Mouse (Mus musculus): Measurements from ENCODE around the gene Ddx4.
"Not testable (repeated sequence)": the region's sequence is repeated elsewhere in the genome, so short reads cannot be mapped to it uniquely, and the experiment has no call there.

Ddx4 gene

GRCm38 (mm10) chr13:112635174-112635837 is 17.0 kb downstream of the Ddx4 start:
- no peak for DNase-seq (ENCODE audit: low spot score)

GRCm38 (mm10) chr13:112625566-112625965 is 26.7 kb downstream of the Ddx4 start:
- DNase-seq (ENCODE audit: low spot score) = no peak

DNA sequence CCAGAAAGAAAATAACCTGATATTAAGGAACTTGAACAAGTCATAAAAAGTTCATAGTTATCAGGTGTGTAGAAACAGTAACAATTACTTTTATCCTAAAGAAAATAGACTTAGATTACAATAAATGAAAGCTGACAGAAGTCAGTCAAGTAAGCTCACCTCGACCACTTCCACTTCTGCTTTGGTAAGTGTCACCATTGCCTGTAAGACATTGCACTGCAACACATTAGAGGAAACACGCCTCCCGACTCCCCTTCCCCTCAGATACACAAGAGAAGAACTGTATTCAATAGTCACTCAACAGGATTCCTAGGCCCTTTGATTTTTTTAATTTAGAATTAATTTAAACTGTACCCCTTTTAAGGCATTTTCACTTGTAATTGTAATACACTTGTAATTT is 27.7 kb downstream of the Ddx4 start:
- DNase-seq (ENCODE audit: low spot score) = no peak

DNA sequence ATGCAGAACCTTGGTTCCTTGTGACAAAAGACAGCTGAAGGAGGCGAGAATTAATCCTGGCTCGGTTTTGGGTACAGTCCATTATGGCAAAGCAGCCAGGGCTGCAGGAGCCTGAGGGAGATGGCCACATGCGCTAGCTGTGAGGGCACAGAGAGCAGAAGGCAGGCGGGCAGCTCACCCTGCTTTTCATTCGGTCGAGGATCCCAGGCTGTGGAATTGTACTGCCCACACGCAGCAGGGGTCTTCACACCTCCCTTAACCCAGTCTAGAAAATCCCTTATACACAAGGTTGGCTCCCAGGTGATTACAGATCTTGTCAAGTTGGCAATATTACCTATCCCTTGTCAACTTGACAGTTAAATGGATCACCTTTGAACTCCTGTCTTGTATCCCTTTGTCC is 28.6 kb downstream of the Ddx4 start:
- no peak for DNase-seq (ENCODE audit: low spot score)

GRCm38 (mm10) chr13:112621592-112621991 is 30.7 kb downstream of the Ddx4 start:
- no peak for DNase-seq (ENCODE audit: low spot score)

- DNase-seq (ENCODE audit: low spot score) = no peak
Observed at GRCm38 (mm10) chr13:112608606-112609005, 43.7 kb downstream of the Ddx4 start.

DNA sequence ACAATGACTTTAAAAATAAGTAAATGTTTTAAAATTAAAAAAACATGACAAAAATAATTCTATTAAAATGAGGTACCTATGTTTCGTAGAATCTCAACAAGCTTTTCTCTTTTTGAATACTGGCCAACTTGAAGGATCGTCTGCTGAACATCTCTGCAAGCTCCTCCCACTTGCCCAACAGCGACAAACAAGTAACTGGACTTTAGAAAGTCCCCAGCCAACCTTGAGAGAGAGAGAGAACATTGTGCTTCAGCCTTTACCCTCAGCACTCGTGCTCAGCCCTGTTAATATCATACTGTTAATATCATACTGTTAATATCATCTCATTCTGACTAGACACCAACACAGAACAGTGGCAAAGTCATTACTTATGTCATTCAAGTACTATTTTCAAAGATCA is 47.9 kb downstream of the Ddx4 start:
- no peak for DNase-seq (ENCODE audit: low spot score)

- no peak for DNase-seq (ENCODE audit: low spot score)
Observed at GRCm38 (mm10) chr13:112603839-112604238, 48.4 kb downstream of the Ddx4 start.

DNA sequence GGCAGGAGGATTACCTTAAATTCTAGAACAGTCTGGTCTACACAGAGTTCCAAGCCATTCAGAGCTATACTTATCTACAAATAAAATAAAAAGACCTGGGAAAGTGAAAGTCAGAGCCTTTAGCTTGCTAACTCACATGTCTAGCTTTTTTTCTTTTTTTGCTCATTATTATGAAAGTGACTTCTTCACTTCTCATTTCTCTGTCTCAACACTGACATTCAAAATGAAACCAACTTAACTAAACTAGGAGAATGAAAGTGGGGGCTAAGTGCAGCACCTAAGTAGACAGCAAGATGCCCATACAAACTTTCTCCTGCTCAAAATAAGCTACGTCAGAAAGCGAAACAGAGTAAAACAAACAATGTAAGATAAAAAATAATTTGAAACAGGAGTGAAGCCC is 49.7 kb downstream of the Ddx4 start:
- no peak for DNase-seq (ENCODE audit: low spot score)

DNA sequence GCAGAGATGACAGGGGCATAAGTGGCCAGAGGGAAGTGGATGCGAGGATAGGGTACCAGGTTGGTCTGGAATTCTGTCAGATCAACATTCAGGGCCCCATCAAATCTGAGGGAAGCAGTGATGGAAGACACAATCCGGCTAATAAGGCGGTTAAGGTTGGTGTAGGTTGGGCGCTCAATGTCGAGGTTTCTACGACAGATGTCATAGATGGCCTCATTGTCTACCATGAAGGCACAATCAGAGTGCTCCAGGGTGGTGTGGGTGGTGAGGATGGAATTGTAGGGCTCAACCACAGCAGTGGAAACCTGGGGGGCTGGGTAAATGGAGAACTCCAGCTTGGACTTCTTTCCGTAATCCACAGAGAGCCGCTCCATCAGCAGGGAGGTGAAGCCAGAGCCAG is 58.0 kb downstream of the Ddx4 start, which contains the start of gene Il31ra:
Il31ra (minus strand) TSS at position 101 of the 400 bp plus-strand sequence.
- not testable (repeated sequence) for DNase-seq (ENCODE audit: low spot score)

- no peak for DNase-seq (ENCODE audit: low spot score)
Observed at GRCm38 (mm10) chr13:112590254-112590653, 62.0 kb downstream of the Ddx4 start.

- no peak for DNase-seq (ENCODE audit: low spot score)
Observed at GRCm38 (mm10) chr13:112589625-112590024, 62.6 kb downstream of the Ddx4 start.

- DNase-seq (ENCODE audit: low spot score) = no peak
Observed at GRCm38 (mm10) chr13:112584556-112585237, 67.6 kb downstream of the Ddx4 start.

- DNase-seq (ENCODE audit: low spot score) = no peak
Observed at GRCm38 (mm10) chr13:112582291-112582690, 70.0 kb downstream of the Ddx4 start.

DNA sequence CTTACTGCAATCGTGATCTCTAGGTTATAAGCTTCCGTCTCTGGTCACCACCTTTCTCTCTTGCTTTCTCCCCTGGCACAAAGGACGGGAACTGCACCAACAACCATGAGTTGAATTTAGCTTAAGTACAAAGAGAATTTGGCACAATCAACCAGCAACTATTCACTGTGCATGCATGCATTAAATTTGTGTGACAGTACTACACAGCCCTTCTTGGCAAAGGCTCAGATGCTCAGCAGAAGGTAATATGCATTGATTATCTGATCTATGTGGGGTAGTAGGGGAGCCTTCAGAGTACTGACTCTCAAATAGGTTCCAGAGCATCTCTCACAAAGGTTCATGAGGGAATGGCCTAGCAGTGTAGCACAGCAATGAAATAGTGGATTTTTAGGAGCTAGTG is 70.5 kb downstream of the Ddx4 start:
- no peak for DNase-seq (ENCODE audit: low spot score)

- DNase-seq (ENCODE audit: low spot score) = no peak
Observed at GRCm38 (mm10) chr13:112580590-112581320, 71.5 kb downstream of the Ddx4 start.

- peak; percentile 99 for DNase-seq (ENCODE audit: low spot score)
Observed at GRCm38 (mm10) chr13:112578041-112578440, 74.2 kb downstream of the Ddx4 start.

DNA sequence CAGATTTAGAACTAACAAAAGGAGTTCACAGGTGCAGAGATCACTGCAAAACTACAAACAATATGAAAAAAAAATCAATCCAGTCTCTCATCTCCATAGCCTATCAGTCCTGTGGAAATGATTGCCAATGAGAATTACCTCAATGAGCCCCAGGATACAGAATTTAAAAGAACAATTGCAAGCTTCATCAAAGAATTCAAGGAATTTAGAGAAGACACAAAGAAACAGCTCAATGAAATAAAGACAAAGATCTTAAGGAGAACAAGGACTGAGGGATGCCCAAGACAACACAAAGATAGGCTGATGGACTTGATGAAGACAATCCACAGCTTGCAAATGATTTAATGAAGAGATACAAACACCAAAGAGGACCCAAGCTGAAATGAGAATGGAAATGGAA is 78.5 kb downstream of the Ddx4 start:
- DNase-seq (ENCODE audit: low spot score) = no peak

DNA sequence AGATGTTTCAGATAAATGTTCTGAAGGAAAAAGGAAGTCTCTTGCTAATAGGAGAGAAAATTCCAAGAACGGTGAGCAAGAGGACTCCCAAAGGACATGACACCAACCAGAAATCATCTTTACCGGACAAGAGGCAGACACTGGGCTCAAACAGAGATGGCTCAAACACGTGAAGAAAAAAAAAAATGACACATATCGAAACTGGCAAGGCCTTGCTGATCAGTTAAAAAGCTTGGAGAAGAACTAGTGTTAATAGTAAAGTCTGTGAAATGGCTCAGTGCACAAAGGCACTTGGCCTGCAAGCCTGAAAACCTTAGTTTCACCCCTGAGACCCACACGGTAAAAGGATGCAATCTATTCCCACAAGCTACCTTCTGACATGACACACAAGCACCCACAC is 81.5 kb downstream of the Ddx4 start:
- no peak for DNase-seq (ENCODE audit: low spot score)

DNA sequence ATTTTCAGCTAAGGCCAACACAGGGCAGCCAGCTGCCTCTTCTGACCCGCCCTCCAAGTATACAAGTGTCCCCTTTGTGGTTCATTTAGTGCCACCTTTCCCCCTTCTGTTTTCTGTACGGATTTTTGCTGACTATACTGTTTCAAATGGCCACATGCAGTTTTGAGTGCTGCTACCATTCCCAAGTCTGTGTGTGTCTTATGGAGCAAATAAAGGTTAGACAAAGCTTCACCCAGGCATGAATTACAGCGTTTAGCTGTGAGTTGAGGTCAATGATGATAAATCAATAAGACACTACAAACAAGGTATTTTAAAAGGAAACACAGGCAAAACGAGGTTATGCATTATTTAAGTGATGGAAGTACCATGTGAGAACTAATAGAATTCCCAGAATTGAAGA is 82.7 kb downstream of the Ddx4 start:
- DNase-seq (ENCODE audit: low spot score) = no peak

DNA sequence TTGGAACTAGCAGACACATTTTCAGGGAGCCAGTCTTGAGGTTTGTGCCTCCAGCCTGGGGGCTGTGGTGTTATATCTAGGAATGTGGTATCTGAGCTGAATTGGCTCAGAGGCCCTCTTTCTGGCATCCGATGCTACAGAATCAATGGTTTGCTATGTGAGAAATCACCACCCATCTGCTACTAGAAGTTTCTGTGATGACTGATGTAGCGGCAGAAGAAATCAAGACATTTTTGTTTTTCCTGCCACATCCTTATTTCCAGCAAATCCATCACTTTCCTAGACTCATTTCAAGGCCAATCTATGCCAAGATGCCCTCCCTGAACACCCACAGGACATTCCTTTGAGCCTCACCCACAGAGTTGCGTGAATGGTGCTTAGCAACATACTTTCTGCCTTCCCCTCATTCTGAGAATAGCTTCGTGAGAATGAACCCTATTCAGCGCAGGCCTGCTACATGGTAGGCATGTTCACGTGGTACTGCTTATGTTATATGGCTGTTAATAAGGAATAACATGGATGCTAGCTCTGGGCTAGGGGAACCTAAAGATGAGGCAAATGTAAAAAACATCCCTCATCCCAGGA is 91.6 kb downstream of the Ddx4 start:
- peak; percentile 1 for DNase-seq (ENCODE audit: low spot score)

DNA sequence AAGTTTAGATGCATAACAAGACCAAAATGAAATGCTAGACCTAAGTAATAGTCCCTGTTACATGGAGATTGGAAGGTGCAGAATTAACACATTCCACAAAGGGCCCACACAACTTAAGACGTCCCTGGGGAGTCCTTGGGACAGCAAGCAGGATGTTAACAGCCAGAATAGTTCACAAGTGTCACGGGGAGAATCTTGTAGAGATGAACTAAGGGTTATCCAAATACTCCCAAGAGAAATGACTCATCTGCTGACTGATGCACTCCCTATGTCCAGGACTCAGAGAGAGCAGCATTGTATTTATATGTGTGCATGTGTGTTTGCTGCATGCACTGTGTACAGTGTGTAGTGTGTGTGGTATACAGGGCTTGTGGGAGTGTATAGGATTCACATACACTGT is 95.8 kb downstream of the Ddx4 start:
- DNase-seq (ENCODE audit: low spot score) = no peak

DNA sequence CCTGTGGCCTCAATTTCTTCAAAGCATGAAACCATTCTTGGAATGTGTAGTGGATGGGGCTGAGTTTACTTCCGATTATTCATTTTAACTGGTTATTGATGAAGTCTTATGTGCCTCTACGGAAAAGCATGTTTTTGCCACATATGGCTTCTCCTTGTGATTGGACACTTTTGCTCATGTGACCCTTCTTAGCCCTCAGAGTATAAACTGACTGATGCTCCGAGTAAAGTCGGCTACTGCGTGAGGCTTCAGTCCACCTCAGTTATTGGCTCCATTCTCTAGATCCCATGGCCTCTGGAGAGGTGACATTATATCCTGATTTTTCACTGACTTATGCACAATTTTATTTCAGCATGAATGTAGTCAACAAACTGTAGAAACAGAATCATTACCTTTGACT is 99.0 kb downstream of the Ddx4 start:
- DNase-seq (ENCODE audit: low spot score) = no peak
